Mouse (Mus musculus) embryonic facial prominence, embryonic 12.5 days (tissue): ENCODE measurements around the gene Krt42. TPM values are rescaled to one million over a fixed set of nuclear protein-coding genes. Genes with fewer than 3 reads are reported as not detected.
"Not testable (repeated sequence)": the region's sequence is repeated elsewhere in the genome, so short reads cannot be mapped to it uniquely, and the experiment has no call there.

Source experiments
- ATAC-seq: fragments of 200-750 bp; cut with Nextera tagmentation; 2 replicates; pipeline ENCODE4 v1.8.0; 2017; ENCODE audit not compliant: insufficient number of reproducible peaks, insufficient read depth, low FRiP score, low TSS enrichment
- H3K27ac ChIP-seq: fragments of 300-500 bp; sonication (generic); 2 replicates; pipeline ENCODE4 v1.5.1; 2016; ENCODE audit warnings: mild to moderate bottlenecking
- H3K27me3 ChIP-seq: fragments of 300-500 bp; sonication (generic); 2 replicates; pipeline ENCODE4 v1.6.1; 2016; ENCODE audit warnings: mild to moderate bottlenecking, moderate library complexity
- H3K36me3 ChIP-seq: fragments of 300-500 bp; sonication (generic); 2 replicates; pipeline ENCODE4 v1.6.1; 2016; ENCODE audit warnings: mild to moderate bottlenecking
- H3K4me1 ChIP-seq: fragments of 300-500 bp; sonication (generic); 2 replicates; pipeline ENCODE4 v1.6.1; 2016
- H3K4me2 ChIP-seq: fragments of 300-500 bp; sonication (generic); replicated peaks from 2 replicates; pipeline ENCODE4 v1.6.1; 2016; ENCODE audit warnings: mild to moderate bottlenecking, moderate library complexity
- H3K4me3 ChIP-seq: fragments of 300-500 bp; sonication (generic); 2 replicates; pipeline ENCODE4 v1.5.1; 2016; ENCODE audit warnings: mild to moderate bottlenecking
- H3K9ac ChIP-seq: fragments of 300-500 bp; sonication (generic); 2 replicates; pipeline ENCODE4 v1.6.1; 2016; ENCODE audit warnings: mild to moderate bottlenecking, moderate library complexity
- H3K9me3 ChIP-seq: fragments of 300-500 bp; sonication (generic); 2 replicates; pipeline ENCODE4 v1.6.1; 2016; ENCODE audit warnings: mild to moderate bottlenecking, moderate library complexity
- WGBS: fragments of 180-500 bp; shearing (Covaris S2); methylation state at CpG from one replicate; pipeline ENCODE4 v1.1.7; 2016; 5-methylcytosine and 5-hydroxymethylcytosine counted together
- polyA plus RNA-seq: library from polyadenylated mRNA; unstranded; fragments of >200 nt; fragmentation: Nextera tagmentation; extraction: Ambion mirVana; gene quantifications from 2 replicates; pipeline ENCODE4 v1.2.1, GENCODE M21; 2016

Krt42 gene
- polyA plus RNA-seq, 1 experiment from 2014 or later, result not detected

- Histone ChIP-seq H3K4me2 (no peak within 1 kb of the TSS), H3K27me3 (no peaks in the 10 kb centered on the region), H3K4me1 (no peaks in the 10 kb centered on the region), H3K9ac (no peak within 1 kb of the TSS), H3K4me3 (no peak within 1 kb of the TSS), H3K36me3 (no peaks in the 10 kb centered on the region), H3K27ac (no peak within 1 kb of the TSS), H3K9me3 (no peaks in the 10 kb centered on the region)
- no peak for ATAC-seq
- WGBS, result 81% methylated on average over 7 of the region's 7 CpGs
These were observed 20.7 kb downstream of the Krt42 start, which contains the start of gene Krt16 for GRCm38 (mm10) chr11:100248852-100249465. Krt16 (minus strand) TSS chr11:100248902.

- not testable (repeated sequence) for H3K4me1 ChIP-seq, H3K9ac ChIP-seq, H3K4me2 ChIP-seq, H3K4me3 ChIP-seq, H3K36me3 ChIP-seq, H3K9me3 ChIP-seq, ATAC-seq, H3K27me3 ChIP-seq, H3K27ac ChIP-seq
- WGBS, result 78% methylated on average over 7 of the region's 7 CpGs
These were observed 23.2 kb downstream of the Krt42 start for GRCm38 (mm10) chr11:100246471-100246870.

DNA sequence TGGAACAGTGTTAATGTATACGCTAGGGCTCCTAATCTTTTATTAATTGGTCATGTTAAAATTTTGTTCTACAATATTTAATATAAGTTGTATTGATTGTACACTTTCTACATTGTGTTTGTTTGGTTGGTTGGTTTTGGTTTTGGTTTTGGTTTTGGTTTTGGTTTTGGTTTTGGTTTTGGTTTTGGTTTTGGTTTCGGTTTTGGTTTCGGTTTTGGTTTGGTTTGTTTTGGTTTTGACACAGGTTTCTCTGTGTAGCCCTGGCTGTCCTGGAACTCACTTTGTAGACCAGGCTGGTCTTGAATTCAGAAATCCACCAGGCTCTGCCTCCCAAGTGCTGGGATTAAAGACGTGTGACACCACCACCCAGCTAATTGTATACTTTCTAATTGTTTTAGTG, 29.4 kb downstream of the Krt42 start:
- not testable (repeated sequence) for H3K36me3 ChIP-seq, H3K9ac ChIP-seq, H3K27ac ChIP-seq, H3K4me2 ChIP-seq, H3K9me3 ChIP-seq, ATAC-seq, H3K4me3 ChIP-seq, H3K27me3 ChIP-seq, H3K4me1 ChIP-seq
- WGBS, result 90% methylated on average over 4 of the region's 4 CpGs

DNA sequence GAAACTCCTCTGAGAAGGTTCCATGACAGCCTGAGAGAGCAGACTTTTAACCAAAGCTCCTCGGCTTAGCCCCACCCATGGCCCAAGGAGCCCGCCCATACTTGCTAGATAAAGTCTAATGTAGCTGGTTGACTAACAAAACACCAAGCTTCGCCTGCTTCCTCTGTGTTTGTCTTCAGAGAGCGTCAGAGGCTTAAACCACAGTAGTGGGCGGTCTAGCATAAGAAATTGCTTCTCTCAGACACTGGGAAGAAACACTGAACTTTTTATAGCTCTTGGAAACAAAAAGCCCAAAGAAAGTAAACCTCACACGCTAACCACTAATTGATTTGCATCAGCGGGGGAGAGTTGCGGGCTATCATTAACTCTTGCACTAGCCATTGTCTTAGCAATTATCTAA, 47.9 kb downstream of the Krt42 start:
- H3K4me2 ChIP-seq, result no peak overlapping the region
- no peak overlapping the region for H3K4me3 ChIP-seq
- H3K27ac ChIP-seq, result no peak overlapping the region
- no peak overlapping the region for H3K9ac ChIP-seq
- WGBS, result 76% methylated on average over 8 of the region's 8 CpGs
- H3K36me3 ChIP-seq, result no peaks in the 10 kb centered on the region
- no peaks in the 10 kb centered on the region for H3K27me3 ChIP-seq
- H3K9me3 ChIP-seq, result 0 out of 2 replicates have a peak, but pooled peaks cover 3% of the 10 kb centered on the region
- ATAC-seq, result no peak
- no peaks in the 10 kb centered on the region for H3K4me1 ChIP-seq

DNA sequence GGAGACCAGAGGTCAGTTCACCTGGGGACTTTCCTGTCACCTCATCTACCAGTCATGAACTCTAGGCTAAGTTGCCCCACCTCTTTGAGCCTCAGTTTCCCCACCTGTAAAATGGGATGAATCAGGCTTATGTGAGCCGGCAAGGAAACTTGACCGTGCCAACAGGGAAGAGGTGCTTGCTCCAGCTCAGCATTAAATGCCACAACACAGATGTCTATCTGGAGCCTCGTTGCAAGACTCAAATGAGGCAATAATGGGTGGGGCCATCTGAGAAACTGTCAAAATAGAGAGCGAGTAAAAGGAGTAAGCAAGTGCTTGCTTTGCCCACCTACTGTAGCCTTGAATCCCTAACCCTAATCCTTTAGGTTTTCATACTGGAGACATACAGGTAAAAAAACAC, 50.4 kb downstream of the Krt42 start:
- Histone ChIP-seq H3K9ac (no peak overlapping the region), H3K27ac (no peak overlapping the region), H3K4me2 (no peak overlapping the region), H3K36me3 (no peaks in the 10 kb centered on the region), H3K9me3 (no peaks in the 10 kb centered on the region), H3K4me3 (no peak overlapping the region), H3K27me3 (no peaks in the 10 kb centered on the region), H3K4me1 (no peaks in the 10 kb centered on the region)
- no peak for ATAC-seq
- WGBS, result 82% methylated on average over 4 of the region's 4 CpGs

Other genes starting within 250 kb of the Krt42 start
- gene Krt33b, start 240.0 kb downstream of the Krt42 start, polyA plus RNA-seq, result 0.23 and 0.40 TPM in 2 replicates
- gene Krt34, start 228.3 kb downstream of the Krt42 start, polyA plus RNA-seq, result not detected in 2 replicates
- gene Krt31, start 219.3 kb downstream of the Krt42 start, polyA plus RNA-seq, result not detected in 2 replicates
- not detected in 2 replicates for gene Krt32, start 181.6 kb downstream of the Krt42 start, polyA plus RNA-seq
- gene Krt35, start 173.6 kb downstream of the Krt42 start, polyA plus RNA-seq, result not detected in 2 replicates
- gene Krt36, start 164.2 kb downstream of the Krt42 start, polyA plus RNA-seq, result 0.09 TPM in 1 of 2 replicates, not detected in the other
- gene Krt13, start 148.3 kb downstream of the Krt42 start, polyA plus RNA-seq, result not detected in 2 replicates
- gene Krt15, start 133.9 kb downstream of the Krt42 start, polyA plus RNA-seq, result 73.4 and 93.1 TPM in 2 replicates
- gene Krt19, start 121.2 kb downstream of the Krt42 start, polyA plus RNA-seq, result 17.6 and 19.9 TPM in 2 replicates
- not detected in 2 replicates for gene Krt9, start 76.6 kb downstream of the Krt42 start, polyA plus RNA-seq
- 110 and 120 TPM in 2 replicates for gene Krt14, start 62.3 kb downstream of the Krt42 start, polyA plus RNA-seq
- gene Krt16, start 21.0 kb downstream of the Krt42 start, polyA plus RNA-seq, result not detected in 2 replicates
- 8.1 and 12.4 TPM in 2 replicates for gene Krt17, start 8.8 kb downstream of the Krt42 start, polyA plus RNA-seq
- gene Eif1, start 50.0 kb upstream of the Krt42 start, polyA plus RNA-seq, result 1,469 and 1,519 TPM in 2 replicates
- gene Gast, start 64.5 kb upstream of the Krt42 start, polyA plus RNA-seq, result not detected in 2 replicates
- gene Hap1, start 86.3 kb upstream of the Krt42 start, polyA plus RNA-seq, result 10.6 and 13.4 TPM in 2 replicates
- 70.6 and 74.0 TPM in 2 replicates for gene Jup, start 127.9 kb upstream of the Krt42 start, polyA plus RNA-seq
- gene P3h4, start 145.0 kb upstream of the Krt42 start, polyA plus RNA-seq, result 51.4 and 55.3 TPM in 2 replicates
- 109 and 113 TPM in 2 replicates for gene Fkbp10, start 145.8 kb upstream of the Krt42 start, polyA plus RNA-seq
- gene Nt5c3b, start 171.9 kb upstream of the Krt42 start, polyA plus RNA-seq, result 165 and 173 TPM in 2 replicates
- 1.3 TPM in 2 replicates for gene Klhl10, start 172.0 kb upstream of the Krt42 start, polyA plus RNA-seq
- 12.7 and 13.4 TPM in 2 replicates for gene Klhl11, start 202.9 kb upstream of the Krt42 start, polyA plus RNA-seq